Mouse (Mus musculus): Measurements from ENCODE around the gene Flii. TPM values are rescaled to one million over a fixed set of nuclear protein-coding genes. Genes with fewer than 3 reads are reported as not detected.

The Flii gene
- polyA plus RNA-seq, 1 experiment, result 218 TPM

GRCm38 (mm10) chr11:60727392-60728140, 503 bp upstream of the Flii start:
- H3K4me3 ChIP-seq (replicated peaks), result peak overlapping the region; percentile 99
- no peaks in the 10 kb centered on the region for H3K27me3 ChIP-seq (replicated peaks)
- TF ChIP-seq GATA1 (IDR thresholded peaks at IDR 0.05; ENCODE audit: borderline replicate concordance, low read length) (no peak), FLI1 (IDR thresholded peaks at IDR 0.05; ENCODE audit: low read length) (no peak)
- H3K9me3 ChIP-seq, result no peaks in the 10 kb centered on the region
- peaks cover 49% of the 10 kb centered on the region for H3K4me1 ChIP-seq
- H3K36me3 ChIP-seq (replicated peaks; ENCODE audit: low read length), result peaks cover 60% of the 10 kb centered on the region

GRCm38 (mm10) chr11:60719263-60719662, 7.8 kb downstream of the Flii start:
- no peaks in the 10 kb centered on the region for H3K9me3 ChIP-seq
- peaks cover 99% of the 10 kb centered on the region for H3K36me3 ChIP-seq (replicated peaks; ENCODE audit: low read length)
- no peaks in the 10 kb centered on the region for H3K27me3 ChIP-seq (replicated peaks)
- no peak for TF ChIP-seq GATA1 (IDR thresholded peaks at IDR 0.05; ENCODE audit: borderline replicate concordance, low read length)
- no peak for TF ChIP-seq FLI1 (IDR thresholded peaks at IDR 0.05; ENCODE audit: low read length)
- H3K4me1 ChIP-seq, result no peaks in the 10 kb centered on the region
- no peak overlapping the region for H3K4me3 ChIP-seq (replicated peaks)

GRCm38 (mm10) chr11:60715833-60716232, 11.2 kb downstream of the Flii start:
- Histone ChIP-seq H3K36me3 (replicated peaks; ENCODE audit: low read length) (peaks cover 99% of the 10 kb centered on the region), H3K4me3 (replicated peaks) (no peak overlapping the region), H3K4me1 (no peaks in the 10 kb centered on the region), H3K27me3 (replicated peaks) (no peaks in the 10 kb centered on the region), H3K9me3 (no peaks in the 10 kb centered on the region)
- TF ChIP-seq FLI1 (IDR thresholded peaks at IDR 0.05; ENCODE audit: low read length), result no peak

GRCm38 (mm10) chr11:60712639-60713255, 14.3 kb downstream of the Flii start:
- H3K9me3 ChIP-seq, result no peaks in the 10 kb centered on the region
- no peak for TF ChIP-seq FLI1 (IDR thresholded peaks at IDR 0.05; ENCODE audit: low read length)
- no peak for TF ChIP-seq GATA1 (IDR thresholded peaks at IDR 0.05; ENCODE audit: borderline replicate concordance, low read length)
- H3K4me3 ChIP-seq (replicated peaks), result no peak overlapping the region
- peaks cover 100% of the 10 kb centered on the region for H3K36me3 ChIP-seq (replicated peaks; ENCODE audit: low read length)
- H3K4me1 ChIP-seq, result peaks cover 4% of the 10 kb centered on the region; the same call in 1 of the 2 replicates
- no peaks in the 10 kb centered on the region for H3K27me3 ChIP-seq (replicated peaks)

GRCm38 (mm10) chr11:60712040-60712439, 15.0 kb downstream of the Flii start:
- Histone ChIP-seq H3K36me3 (replicated peaks; ENCODE audit: low read length) (peaks cover 100% of the 10 kb centered on the region), H3K27me3 (replicated peaks) (no peaks in the 10 kb centered on the region), H3K4me1 (peaks cover 10% of the 10 kb centered on the region; the same call in 1 of the 2 replicates), H3K9me3 (no peaks in the 10 kb centered on the region), H3K4me3 (replicated peaks) (no peak overlapping the region)
- TF ChIP-seq FLI1 (IDR thresholded peaks at IDR 0.05; ENCODE audit: low read length) (no peak), GATA1 (IDR thresholded peaks at IDR 0.05; ENCODE audit: borderline replicate concordance, low read length) (no peak)

- TF ChIP-seq FLI1 (IDR thresholded peaks at IDR 0.05; ENCODE audit: low read length) (no peak), GATA1 (IDR thresholded peaks at IDR 0.05; ENCODE audit: borderline replicate concordance, low read length) (no peak)
- Histone ChIP-seq H3K4me3 (replicated peaks) (no peak overlapping the region), H3K36me3 (replicated peaks; ENCODE audit: low read length) (peaks cover 100% of the 10 kb centered on the region), H3K27me3 (replicated peaks) (no peaks in the 10 kb centered on the region), H3K9me3 (no peaks in the 10 kb centered on the region), H3K4me1 (peaks cover 13% of the 10 kb centered on the region; the same call in 1 of the 2 replicates)
Observed at GRCm38 (mm10) chr11:60711218-60711617, 15.8 kb downstream of the Flii start.

- Histone ChIP-seq H3K27me3 (replicated peaks) (no peaks in the 10 kb centered on the region), H3K4me3 (replicated peaks) (peak overlapping the region; percentile 59), H3K9me3 (no peaks in the 10 kb centered on the region), H3K36me3 (replicated peaks; ENCODE audit: low read length) (peaks cover 98% of the 10 kb centered on the region), H3K4me1 (peaks cover 13% of the 10 kb centered on the region; the same call in 1 of the 2 replicates)
- TF ChIP-seq GATA1 (IDR thresholded peaks at IDR 0.05; ENCODE audit: borderline replicate concordance, low read length) (no peak), FLI1 (IDR thresholded peaks at IDR 0.05; ENCODE audit: low read length) (no peak)
Observed at GRCm38 (mm10) chr11:60709481-60710465, 17.3 kb downstream of the Flii start.

GRCm38 (mm10) chr11:60708631-60709030, 18.4 kb downstream of the Flii start:
- peaks cover 5% of the 10 kb centered on the region for H3K27me3 ChIP-seq (replicated peaks)
- peaks cover 96% of the 10 kb centered on the region for H3K36me3 ChIP-seq (replicated peaks; ENCODE audit: low read length)
- peaks cover 21% of the 10 kb centered on the region for H3K4me1 ChIP-seq
- TF ChIP-seq FLI1 (IDR thresholded peaks at IDR 0.05; ENCODE audit: low read length) (no peak), GATA1 (IDR thresholded peaks at IDR 0.05; ENCODE audit: borderline replicate concordance, low read length) (no peak)
- H3K4me3 ChIP-seq (replicated peaks), result no peak overlapping the region
- H3K9me3 ChIP-seq, result no peaks in the 10 kb centered on the region

- H3K9me3 ChIP-seq, result no peaks in the 10 kb centered on the region
- TF ChIP-seq FLI1 (IDR thresholded peaks at IDR 0.05; ENCODE audit: low read length), result no peak
- TF ChIP-seq GATA1 (IDR thresholded peaks at IDR 0.05; ENCODE audit: borderline replicate concordance, low read length), result no peak
- peaks cover 30% of the 10 kb centered on the region for H3K4me1 ChIP-seq
- no peak overlapping the region for H3K4me3 ChIP-seq (replicated peaks)
- peaks cover 7% of the 10 kb centered on the region for H3K27me3 ChIP-seq (replicated peaks)
- H3K36me3 ChIP-seq (replicated peaks; ENCODE audit: low read length), result peaks cover 87% of the 10 kb centered on the region
Observed at GRCm38 (mm10) chr11:60707672-60708071, 19.4 kb downstream of the Flii start.

Measured in megakaryocyte, embryonic 14.5 days (primary cell).